Mouse (Mus musculus): Measurements from ENCODE around the gene P3h4.

GRCm38 (mm10) chr11:100435678-100436246, 21.1 kb upstream of the P3h4 start:
- no peak for TF ChIP-seq CTCF (IDR thresholded peaks at IDR 0.05; ENCODE audit: control insufficient read depth, insufficient read depth, low read length)
- TF ChIP-seq POLR2A (IDR thresholded peaks at IDR 0.05; ENCODE audit: borderline replicate concordance, control insufficient read depth, low read depth, low read length) = no peak
